Mouse (Mus musculus) thymus, postnatal 14 days (tissue): ENCODE measurements at regions not wholly inside any gene's neighbourhood (a gene's known extent, or its start where the extent isn't known, plus 50 kb on each side); places are given as distances from the start of the nearest gene placed in this dataset.

Experiments used
- DNase-seq: peaks from one replicate; pipeline ENCODE4 v3.0.0; 2021

DNA sequence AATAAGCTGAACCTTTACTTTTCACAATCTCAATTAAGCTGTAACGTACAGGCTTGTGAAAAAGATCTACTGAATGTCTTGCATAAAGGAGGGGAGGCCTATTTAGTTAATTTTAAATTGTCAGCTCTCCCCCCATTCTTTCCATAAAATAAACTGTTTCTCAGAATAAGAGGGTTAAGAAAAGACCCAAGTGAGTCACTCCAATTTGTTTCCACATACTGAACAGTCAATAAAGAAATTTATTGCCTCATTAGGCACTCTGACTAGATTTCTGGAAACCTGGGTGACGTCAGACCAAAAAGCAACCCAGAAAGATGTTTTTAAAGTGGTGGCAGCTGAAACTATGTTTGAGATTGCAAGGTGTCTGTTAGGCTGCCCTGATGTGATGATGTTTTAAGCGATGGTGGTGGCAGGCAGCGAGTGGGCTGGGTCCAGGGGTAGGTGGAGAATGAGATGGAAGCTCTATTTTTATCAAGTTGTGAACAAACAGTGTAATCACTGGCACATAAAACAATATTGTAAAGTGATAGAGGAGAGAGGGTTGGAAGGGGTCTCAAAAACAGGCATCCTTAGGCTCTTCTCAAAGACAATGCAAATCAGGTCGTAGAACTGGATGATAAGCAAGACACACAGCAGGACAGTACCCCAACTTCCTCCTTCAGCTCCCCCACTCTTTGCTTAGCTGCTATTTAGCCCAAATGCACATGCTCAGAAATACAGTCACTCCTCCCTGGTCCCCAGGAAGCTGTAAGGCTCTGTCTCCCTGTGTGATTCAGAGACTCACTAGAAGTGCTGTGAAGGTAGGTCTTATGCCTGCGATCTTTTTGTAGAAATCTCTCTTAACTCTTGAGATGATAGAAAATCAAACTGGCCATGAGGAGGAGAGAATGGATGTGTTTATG, 288.0 kb downstream of the Usp25 start:
- no peak for DNase-seq

DNA sequence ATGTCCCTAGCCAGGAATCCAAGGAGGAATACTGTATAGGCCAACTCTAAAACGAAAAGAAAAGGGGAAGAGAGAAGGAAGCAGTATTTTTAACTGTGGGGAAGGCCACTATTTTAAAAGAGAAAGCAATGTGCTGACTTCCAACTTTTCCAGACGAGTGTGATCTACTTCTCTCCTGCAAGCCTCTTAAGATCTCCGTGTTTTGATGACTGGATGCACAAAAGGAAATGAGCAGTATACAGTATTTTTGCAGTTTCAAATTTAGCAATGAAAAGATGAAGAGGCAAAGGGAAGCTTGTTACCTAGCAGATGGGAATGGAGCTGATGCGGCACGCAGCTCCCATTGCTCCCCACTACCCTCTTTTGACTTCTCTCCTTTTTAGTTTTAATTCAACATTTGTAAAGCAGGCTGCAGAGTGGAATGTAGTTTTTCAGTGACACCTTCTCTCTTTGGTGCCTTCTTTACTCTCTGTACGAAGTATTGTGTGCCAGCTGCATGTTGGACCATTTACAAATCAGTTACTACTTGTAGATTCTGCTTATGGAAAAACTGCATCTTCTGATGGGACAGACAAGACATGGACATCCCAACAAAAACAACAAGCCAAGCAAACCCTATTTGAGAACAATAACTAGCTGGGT, 287.2 kb downstream of the Usp25 start:
- no peak for DNase-seq

DNA sequence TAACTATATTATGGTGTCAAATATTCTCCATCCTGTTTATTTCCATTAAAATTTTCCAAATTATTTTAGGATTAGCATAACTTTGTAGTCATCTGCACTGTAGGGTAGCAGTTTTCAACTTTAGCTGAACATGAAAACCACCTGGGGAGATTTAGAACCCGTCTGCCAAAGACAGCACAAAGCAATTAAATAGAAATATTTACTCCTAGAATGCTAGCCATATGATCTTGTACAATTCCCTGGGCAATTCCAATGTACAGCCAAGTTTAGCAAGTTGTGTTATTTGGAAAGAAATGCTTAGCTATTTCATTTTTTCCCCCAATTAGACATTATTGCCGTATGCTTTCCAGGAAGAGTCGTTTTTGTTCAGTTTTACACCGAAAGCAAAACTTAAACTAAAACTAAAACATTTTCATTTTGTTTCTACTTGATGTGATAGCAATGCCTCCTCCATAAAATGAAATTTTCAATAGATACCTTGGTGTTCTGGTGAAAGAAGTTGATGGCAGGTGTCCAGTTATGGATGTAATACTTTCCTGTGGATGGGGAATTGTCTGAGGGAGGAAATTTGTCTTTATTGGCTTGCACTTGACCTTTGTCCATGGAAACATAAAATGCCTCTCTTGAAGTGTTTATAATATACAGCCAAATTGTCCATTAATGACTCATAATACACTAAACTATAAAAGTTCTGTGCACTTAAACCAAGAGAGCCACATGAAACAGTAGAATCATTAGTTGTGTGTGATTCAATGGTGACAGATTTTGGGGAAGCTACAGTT, 282.3 kb downstream of the Usp25 start:
- no peak for DNase-seq

DNA sequence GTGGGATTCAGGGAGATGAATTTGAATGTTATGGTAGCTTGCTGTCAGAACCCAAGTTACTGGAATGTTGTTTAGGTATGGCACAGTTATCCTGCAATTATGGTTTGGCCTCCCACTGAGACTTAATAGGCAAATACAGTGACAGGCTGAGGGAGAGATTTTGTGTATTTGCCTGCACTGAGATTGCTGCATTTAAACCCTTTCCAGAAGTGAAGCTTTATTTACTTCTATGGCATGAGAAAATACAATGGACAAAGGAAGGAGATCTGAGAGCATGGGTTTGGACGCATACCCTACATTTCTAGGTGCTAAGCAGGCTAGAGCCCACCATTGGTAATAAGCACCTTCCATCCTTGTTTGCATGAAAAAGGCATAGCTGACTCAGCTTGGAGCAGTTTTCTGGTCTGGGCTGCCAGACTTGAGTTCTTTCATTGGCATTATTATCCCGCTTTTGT, 278.8 kb downstream of the Usp25 start:
- no peak for DNase-seq

DNA sequence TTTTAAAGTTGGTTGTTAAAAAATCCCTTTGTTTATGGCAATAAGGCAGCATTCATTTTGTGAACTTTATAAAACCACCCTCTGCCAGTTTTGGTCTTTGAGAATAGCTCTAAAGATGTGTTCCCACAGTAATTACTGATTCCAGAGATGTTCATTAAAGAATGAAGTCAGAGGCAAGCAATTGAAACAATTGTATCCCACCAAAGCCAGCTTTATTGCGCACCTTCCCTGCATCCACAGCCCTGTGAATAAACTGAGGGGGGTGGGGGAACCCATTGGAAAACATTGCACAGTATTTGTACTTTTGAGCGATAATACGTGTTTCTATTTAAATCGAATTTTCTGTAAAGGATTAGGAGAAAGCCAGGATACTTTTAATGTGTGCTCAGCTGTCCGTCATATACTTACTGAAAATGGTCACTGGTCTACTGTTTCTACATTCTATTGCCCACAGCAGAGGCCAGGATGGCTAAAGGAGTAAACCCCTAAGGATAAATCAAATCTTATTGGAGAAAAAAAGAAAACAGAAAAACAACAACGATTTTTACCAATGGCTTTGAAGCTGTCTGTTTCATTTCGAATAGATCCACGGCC, 278.3 kb downstream of the Usp25 start:
- DNase-seq = no peak

DNA sequence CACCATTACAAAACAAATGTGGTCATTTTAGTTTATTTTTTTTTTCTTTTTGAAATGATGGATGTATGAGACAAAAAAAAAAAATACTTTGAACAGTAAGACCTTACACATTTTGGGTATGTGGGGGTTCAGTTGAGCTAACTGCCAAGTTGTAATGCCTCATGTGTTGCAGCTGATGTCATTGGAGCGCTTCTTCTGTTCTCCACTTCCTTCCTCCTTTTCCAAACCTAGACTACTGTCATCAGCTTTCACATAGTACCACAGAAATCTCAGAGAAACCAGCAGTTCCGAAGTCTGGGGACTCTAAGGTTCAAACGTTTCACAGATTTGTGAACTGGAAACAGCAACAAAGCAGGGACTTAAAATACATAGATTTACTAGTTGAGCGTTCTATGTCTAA, 270.7 kb downstream of the Usp25 start:
- DNase-seq = no peak

DNA sequence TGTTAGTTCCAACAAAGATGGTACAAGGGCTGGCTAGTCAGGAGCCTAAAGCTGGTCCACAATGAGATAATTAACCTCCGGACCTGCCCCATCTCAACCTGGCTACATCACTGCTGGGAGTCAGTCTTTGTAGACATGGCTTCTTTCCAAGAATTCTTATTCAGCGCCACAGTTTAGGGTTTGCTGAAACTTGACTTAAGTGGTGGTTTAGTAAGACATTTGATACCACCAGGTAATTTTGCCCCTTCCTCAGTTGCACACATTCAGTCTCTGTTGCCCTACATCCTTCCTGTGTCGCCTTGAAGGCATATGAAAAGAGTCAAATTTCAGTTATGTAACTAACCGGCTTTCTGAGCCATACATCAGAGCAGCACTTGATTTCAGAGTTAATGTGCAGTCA, 266.4 kb downstream of the Usp25 start:
- DNase-seq = no peak

DNA sequence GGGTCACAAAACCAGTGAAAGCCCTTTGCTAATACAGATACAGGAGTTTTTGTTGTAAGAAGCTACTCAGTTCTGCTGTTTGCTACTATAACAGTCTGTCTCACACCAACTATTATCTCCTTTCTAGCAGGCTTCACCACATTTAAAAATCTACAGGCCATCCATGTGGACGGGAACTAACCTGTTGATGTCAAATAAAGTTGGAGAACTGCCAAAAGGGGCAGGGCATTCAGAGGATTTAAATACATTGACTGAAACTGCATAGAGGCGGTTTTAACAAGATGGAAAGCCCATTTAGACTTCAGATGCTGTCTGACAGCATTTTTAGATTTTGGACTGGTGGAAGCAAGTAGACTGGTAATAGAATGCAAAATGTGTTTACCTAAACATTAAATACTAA, 266.0 kb downstream of the Usp25 start:
- DNase-seq = no peak

DNA sequence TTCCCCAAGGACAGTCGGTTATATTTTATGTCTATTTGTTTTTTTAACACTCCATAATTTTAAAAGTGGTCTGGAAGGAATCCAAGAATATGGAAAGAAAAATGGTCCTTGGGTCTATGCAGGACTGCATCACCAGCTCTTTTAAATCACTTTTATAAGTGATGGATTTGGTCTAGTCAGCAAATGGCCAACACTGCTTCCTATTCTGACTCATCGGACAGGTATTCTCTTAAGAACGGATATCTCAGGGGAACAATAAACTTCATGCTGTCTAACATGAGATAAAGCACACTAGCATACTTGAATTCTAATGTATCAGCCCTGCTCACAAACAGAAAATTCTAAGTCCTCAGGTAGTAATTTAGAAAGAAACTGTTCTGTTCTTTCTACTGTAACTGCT, 259.8 kb downstream of the Usp25 start:
- no peak for DNase-seq

DNA sequence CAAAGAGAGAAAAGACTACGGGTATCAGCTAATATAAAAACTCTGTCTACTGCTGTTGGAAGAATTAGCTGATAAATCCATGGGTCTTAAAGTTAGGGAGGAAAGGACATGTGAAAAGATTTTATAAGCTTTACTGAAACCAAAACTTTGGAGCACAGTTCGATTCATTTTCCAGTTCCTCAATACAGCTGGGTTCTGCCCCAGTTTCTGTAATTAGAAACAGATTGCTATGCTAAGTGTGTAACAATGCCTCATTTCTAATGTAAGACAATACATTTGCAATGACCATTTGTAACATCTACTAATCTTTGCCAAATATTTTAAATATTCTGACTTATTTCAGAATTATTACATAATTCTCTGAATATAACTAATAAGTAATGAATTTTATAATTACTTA, 255.4 kb downstream of the Usp25 start:
- no peak for DNase-seq

DNA sequence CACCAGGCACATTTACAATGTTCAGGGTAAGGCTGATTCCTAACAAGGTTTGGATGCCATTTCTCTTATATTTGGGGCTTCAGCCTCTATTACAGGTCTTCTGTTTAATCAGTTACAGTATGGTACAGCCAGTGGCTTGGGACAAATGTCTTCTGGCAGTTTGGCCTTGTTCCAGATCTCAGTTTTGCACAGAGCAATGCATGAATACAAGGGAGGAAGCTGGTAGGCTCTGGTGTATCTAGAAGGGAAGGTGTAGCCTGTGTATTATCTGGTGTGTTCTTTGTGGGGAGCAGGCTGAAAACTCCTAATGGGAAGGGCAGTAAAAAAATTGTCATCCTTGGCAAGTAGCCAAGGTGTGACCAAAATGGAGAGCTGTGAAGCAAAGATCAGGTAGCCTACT, 254.2 kb downstream of the Usp25 start:
- no peak for DNase-seq

DNA sequence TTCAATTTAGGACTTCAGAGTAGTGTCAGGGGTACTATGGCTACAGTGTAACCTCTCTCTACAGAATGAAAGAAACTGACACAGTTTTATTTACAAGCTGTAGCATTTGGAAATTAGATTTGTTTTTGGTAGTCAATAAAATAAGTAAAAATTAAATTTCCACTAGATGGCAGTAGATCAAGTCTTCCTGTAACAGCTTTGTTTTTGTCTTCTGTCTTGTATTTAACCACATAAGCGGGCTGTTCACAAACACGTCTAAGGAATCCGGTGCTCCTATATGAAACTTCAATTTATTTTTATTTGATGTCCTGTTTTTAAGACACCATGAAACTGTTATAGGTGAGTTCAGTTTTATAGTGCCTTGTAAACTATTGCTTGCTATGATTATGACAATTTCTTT, 238.8 kb downstream of the Usp25 start:
- no peak for DNase-seq

DNA sequence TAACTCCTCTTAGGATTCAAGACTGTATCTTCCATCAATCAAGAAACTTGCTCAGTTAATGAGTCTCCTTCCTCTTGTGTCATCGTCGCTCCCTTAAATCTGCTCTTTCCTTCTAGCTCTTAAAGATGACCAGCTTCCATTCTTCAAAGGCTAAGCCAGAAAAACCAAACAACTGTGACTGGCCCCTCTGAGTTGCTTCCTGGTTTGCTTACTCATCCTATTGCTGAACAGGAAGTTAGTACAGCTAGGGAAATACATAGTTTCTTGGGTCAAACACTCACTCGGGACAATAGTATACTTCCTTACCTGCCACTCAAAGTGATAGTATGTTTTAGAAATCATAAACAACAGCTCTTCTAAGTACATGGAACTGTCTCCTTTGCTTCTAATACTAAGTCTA, 237.9 kb downstream of the Usp25 start:
- DNase-seq = no peak

DNA sequence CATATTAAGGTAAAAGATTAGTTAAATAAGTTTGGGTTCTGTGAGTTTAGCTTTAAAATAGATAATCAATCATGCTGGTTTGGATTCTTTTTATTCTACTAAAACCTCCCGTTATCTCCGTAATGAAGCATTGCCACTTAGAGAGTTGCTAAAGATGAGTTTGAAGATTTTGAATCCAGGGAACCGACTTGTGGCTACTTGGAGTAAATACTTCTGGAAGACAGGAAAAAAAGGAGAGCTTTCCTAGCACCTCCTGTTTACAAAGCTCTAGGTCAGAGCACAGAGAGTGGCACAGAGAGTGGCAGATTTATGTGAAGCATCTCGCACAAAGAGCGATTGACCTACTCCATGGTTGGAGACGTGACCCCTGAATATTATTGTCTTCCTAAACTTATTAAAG, 227.4 kb downstream of the Usp25 start:
- DNase-seq = no peak

DNA sequence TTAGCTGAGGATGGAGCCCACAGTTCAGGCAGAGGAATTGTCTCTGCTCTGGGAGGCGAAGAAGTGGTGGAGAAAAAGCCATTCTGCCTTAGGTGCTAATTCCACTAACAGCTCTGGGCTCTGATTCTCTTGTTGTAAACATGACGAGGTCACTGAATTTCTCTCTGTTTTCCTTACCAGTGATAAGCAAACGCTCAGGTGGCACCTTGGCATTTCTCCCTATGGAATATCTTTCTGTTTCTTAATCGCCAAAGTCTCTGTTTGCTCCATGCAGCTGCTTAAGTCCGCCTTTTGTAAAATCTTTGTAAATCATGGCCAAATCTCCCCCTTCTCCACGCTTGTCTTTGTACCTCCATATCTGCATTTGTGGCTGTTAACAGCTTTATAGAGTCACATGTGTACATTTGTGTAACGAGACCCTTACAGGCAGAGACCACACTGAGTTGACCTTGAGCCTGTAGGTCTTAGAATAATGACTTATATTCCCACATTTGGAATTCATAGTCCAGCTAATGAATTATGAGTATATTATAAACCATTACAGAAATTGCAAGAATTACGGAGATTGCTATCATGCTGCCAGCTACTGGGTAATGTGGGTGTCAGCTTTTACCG, 225.8 kb downstream of the Usp25 start:
- no peak for DNase-seq

DNA sequence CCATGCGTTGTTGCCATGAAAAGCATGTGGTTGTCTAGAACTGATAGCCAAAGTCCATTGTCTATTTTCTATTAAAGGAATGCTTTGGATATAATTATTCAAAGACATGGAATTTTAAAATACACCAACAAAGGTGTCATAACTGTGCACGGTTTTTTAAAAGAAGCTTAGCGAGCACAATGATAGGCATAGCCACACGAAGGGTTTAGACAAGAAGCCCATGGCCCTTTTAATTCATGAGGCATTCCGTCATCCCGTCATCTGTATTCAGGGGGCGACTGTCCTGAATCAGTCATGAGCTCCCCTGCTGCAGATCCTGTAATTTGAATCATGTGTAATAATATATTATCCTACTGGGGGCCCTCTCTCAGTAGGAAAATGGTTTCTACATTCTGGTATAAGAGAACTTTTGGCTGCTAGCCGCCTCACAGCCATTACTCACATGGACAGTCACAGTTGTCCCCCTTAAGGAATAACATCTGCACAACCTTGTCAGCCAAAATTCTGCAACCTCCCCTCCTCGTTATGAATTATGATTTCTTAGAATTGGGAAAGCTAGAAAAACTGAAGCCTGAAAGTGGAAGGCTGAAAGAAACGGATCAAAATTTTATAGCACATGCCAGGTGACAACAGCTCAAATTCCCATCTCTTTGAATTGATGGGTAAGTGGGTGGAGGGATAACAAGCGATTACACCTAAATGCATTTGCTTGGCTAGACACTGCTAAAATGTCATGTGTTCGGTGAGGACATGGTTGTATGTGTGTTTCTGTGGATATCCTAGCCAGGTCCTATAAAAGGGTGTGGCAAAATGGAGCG, 225.1 kb downstream of the Usp25 start:
- no peak for DNase-seq

DNA sequence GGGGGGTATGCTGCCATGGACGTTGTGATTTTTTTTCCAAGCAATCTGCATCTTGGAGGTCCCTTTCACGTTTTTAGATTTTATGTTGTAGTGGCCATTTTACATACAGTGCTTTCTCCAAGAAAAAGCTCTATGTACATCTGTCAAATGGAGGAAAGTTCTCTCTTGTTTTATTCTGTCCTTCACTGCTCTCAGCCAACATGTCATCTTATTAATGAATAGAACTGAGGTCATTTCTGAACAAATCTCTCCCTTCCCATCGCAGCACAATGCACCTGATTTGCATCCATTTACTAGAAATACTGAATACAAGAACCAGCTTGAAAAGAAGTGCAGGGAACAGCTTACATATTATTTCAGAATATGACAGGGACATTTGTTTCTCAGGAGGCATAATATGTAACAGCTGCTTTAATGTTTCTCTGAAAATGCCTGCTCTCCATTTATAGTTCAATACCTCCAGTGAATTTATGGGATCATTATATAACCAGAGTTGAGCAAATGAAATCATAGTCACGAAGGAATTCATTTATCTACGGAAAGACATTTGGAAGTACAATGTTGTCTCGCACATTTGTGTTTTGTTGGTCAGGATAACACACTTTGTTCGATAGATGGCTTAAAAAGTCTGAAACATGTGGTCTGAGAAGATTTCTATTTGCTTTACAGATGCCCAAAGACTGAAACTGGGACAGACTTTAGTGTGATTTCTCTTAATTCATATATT, 224.3 kb downstream of the Usp25 start:
- no peak for DNase-seq

DNA sequence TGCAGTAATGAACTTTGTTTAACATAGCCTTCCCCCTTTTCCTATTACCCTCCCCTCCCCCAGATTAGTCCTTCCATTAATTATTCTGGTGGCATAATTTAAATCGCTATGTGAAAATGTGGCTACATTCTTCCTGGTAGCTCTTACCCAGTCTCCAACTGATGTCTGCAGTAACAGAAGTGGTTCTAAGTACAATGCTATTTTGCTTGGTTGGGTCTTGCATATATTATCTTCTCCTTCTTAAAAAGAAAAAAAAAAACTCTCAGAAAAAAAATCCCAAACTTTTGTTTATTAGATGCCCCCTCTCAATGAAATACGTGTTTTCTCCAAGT, 223.7 kb downstream of the Usp25 start:
- DNase-seq = no peak

DNA sequence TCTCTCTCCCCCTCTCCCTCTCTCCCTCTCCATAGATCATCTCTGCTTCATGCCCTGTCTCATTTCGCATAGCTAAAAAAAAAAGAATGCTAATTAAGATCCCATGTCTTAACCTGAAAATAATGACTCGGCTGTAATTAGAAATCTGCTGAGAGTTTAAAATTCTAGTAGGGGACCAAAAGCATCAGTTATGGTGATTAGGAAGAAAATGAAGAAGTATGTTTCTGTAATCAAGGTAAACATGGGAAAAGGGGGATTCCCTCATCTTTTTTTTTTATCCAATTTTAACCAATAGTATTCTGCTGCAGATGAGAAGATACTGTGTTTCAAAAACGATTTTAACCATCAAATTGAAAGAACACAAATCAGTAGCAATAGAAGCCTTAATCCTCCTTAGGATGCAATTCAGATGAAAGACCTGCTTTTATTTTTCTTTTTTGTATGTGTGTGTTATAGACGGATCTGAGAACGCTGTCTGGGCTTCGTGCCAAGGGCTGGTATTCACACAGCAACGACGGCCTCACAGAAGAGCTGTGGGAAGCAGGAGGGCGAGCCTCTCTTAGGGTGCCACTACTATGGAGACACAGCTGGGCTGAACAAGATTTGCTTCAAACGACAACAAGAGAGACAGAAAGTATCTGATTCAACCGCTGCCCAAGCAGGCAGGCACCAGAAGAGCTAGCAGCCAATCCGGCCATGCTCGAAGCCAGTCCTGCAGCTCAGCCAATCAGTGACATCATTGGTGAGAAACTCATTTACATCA, 223.2 kb downstream of the Usp25 start:
- no peak for DNase-seq

DNA sequence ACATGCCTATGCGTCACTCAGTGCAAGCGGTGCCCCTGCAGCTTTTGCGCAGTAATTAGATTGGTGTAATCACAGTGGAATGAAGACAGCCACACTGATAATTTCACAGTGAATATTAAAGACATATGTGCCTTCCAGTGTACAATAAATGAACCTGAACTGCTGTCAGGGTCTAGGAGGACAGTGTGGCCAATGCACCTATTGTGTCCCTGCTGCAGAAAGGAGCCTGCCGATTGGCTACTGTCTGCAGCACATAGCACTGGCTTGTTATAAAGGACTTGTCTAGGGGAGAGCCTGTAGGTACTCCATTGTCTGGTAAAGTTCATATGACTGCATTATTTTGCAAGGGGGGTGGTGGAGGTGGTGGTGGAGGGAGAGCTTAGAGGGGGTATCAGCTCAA, 222.5 kb downstream of the Usp25 start:
- no peak for DNase-seq

DNA sequence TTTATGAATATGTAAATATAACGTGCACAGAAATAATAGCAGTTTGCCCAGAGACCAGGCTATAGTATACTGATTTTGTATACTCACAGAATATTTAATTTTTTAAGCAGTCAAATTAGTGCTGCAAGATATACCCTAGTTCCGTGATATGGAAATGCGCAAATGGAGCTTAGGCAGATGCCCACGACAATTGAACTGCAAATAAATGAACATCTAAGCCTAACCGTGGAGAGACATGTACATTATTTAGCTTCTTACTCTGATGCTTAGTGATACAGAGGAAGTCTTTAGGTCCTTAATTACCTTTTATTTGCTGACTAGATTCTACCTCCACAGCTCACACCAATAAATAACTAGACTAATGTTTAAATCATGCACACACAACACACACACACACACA, 221.9 kb downstream of the Usp25 start:
- DNase-seq = no peak
